8 mouse cellular contexts compared by ENCODE assay signal in the genomic region with DNA sequence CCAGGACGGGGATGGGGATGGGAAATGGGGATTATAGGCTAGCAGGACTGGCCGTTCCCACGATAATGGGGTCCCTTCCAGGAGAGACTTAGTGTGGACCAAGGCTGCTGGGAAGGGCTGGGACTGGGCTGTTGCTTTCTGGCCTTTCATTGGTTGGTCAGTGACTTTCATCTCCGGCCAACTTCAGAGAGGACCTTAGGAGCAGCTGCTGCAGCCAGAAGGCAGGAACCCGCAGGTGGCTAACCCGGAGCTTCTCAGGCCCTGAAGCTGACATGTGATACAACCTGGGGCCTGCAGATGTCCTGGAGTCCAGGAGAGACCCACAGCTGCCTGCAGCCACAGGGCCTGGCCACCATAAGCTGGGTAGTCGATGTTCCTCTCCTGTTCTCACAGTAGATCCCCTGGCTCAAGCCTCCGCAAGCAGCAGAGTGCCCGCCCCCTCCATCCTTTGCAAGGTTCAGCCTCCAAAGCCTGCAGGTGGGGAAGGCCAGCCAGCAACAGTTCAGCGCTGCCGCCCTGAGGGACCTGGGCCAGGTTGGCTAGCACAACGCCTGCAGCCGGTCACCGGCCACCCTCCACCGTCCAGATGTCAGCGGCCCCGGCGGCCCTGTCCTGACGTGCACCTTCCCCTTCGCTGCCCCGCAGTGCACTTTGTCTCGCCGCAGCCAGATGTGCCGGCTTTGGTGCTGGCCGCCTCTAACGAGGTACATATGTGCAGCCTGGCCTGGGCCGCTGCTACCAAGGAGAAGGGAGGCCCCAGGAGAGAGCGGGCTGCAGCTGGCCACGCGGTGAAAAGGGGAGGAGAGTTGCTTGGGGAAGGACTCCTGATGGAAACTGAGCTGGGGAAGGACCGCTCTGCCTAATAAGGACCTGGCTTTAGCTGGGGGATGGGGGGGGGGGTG. TPM values are rescaled to one million over a fixed set of nuclear protein-coding genes. Genes with fewer than 3 reads are reported as not detected.
DNase-seq lines count a peak whose midpoint lies in the region; ATAC-seq lines count a peak whose summit lies in the region.

No protein-coding gene starts in this region.

- H3K27ac ChIP-seq in hindbrain, embryonic 16.5 days (ENCODE audit: low read depth, low read length), result no peak overlapping the region
- peak overlapping the region; percentile 5; the same call in 1 of the 2 replicates for H3K27ac ChIP-seq in stomach, embryonic 15.5 days

- intact Hi-C loops in gastrocnemius, postnatal 14 days (cut with DNase I; ENCODE audit: low total_unique reads), result no loop called here

- whole genome bisulfite sequencing in hindbrain, embryonic 16.5 days, result 15% methylated on average over 29 of the region's 31 CpGs
- 16% methylated on average over 29 of the region's 31 CpGs for WGBS in stomach, embryonic 15.5 days

- H3K27me3 ChIP-seq in hindbrain, embryonic 16.5 days (replicated peaks; ENCODE audit: control insufficient read depth, insufficient read depth, low read length), result no peaks in the 10 kb centered on the region
- no peaks in the 10 kb centered on the region for H3K27me3 ChIP-seq in stomach, embryonic 15.5 days (replicated peaks)

- DNase-seq in urinary bladder, adult 2 months (ENCODE audit: low spot score), result peak; percentile 40
- DNase-seq in urinary bladder, adult 18-20 months (ENCODE audit: low spot score in 2 of 2), result no peak
- peak; percentile 81 for DNase-seq in gastrocnemius, postnatal 14 days
- DNase-seq in lung, postnatal 10 days, result peak; percentile 59
- no peak for DNase-seq in spleen, adult 18-20 months
- DNase-seq in layer of hippocampus, adult 9-10 months (ENCODE audit: low spot score), result no peak

- no peaks in the 10 kb centered on the region for H3K9me3 ChIP-seq in hindbrain, embryonic 16.5 days (ENCODE audit: control insufficient read depth, low read length)
- H3K9me3 ChIP-seq in stomach, embryonic 15.5 days, result no peaks in the 10 kb centered on the region

- H3K9ac ChIP-seq in hindbrain, embryonic 16.5 days (ENCODE audit: low read depth, low read length), result peak overlapping the region; percentile 28; the same call in 1 of the 2 replicates
- no peak overlapping the region for H3K9ac ChIP-seq in stomach, embryonic 15.5 days

- peak overlapping the region; percentile 47 for H3K4me2 ChIP-seq in hindbrain, embryonic 16.5 days (ENCODE audit: low read length)
- peak overlapping the region; percentile 58 for H3K4me2 ChIP-seq in stomach, embryonic 15.5 days

- peaks cover 5% of the 10 kb centered on the region for H3K4me1 ChIP-seq in hindbrain, embryonic 16.5 days (ENCODE audit: control insufficient read depth, insufficient read depth, low read depth, low read length)
- peaks cover 12% of the 10 kb centered on the region for H3K4me1 ChIP-seq in stomach, embryonic 15.5 days

- 0 out of 2 replicates have a peak overlapping the region, but pooled peaks have one; percentile 4 for H3K4me3 ChIP-seq in hindbrain, embryonic 16.5 days (ENCODE audit: low read length)
- H3K4me3 ChIP-seq in stomach, embryonic 15.5 days (replicated peaks), result peak overlapping the region; percentile 16

- H3K36me3 ChIP-seq in hindbrain, embryonic 16.5 days (ENCODE audit: control insufficient read depth, insufficient read depth, low read length), result no peaks in the 10 kb centered on the region
- no peaks in the 10 kb centered on the region for H3K36me3 ChIP-seq in stomach, embryonic 15.5 days

- ATAC-seq in hindbrain, embryonic 16.5 days, result peak; percentile 30; the same call in 1 of the 2 replicates
- ATAC-seq in stomach, embryonic 15.5 days (ENCODE audit: insufficient read depth, low FRiP score, low read depth), result peak; percentile 82

RNA-seq across cellular contexts. Expression of a gene that starts 55.3 kb away (rescaled TPM):
- polyA plus RNA-seq in urinary bladder, adult 2 months (2012; rRNA removed), result 19.0 and 26.4 TPM in 2 replicates
- 1 to 10 TPM; 1.6 to 1.8 TPM for total RNA-seq in gastrocnemius, postnatal 14 days (2021)
- 6.5 and 9.1 TPM in 2 replicates for polyA plus RNA-seq in hindbrain, embryonic 16.5 days (2015; fragmentation: Nextera tagmentation; extraction: Ambion mirVana)
- 11.3 and 12.5 TPM in 2 replicates for polyA plus RNA-seq in stomach, embryonic 15.5 days (2015; fragmentation: Nextera tagmentation; extraction: Ambion mirVana)

Comparison
In these comparisons a context has a peak if more than half of its experiments do, and no peak if none do; other contexts are left out.
1. DNase-seq: peak in urinary bladder, adult 2 months (single experiment), gastrocnemius, postnatal 14 days (single experiment) and lung, postnatal 10 days (single experiment); none in urinary bladder, adult 18-20 months (0 of 2), spleen, adult 18-20 months (0 of 2) and layer of hippocampus, adult 9-10 months (single experiment).